Mouse (Mus musculus): ENCODE measurements around the gene Cep104. TPM values are rescaled to one million over a fixed set of nuclear protein-coding genes. Genes with fewer than 3 reads are reported as not detected.
A peak's percentile ranks its signal among the peaks of the same experiment; 100 is the strongest.

Gene Cep104
- polyA plus RNA-seq, 1 experiment from 2014 or later, result 16.5 TPM

DNA sequence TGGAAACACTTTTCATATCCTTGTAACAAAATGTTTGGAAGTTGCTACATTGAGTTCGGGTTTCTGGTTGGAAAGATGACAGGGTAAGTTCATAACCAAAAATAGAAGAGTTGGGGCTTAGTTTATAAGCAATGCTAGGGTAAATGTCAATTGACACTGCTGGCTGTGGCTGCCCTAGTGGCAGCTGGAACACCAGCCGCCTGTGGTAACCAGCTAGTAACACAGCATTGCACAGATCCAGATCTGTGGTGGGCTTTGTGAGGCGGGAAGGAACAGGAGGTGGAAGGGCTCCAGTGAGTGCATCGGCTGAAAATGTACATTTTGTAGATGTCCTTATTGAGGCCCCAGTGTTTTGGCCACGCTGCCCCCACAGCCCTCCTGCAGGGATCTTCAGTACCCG lies 774 bp downstream of the Cep104 start:
- H3K4me2 ChIP-seq (ENCODE audit: low read length), result peak overlapping the region; percentile 79
- no peak for ATAC-seq
- 38% methylated on average over 6 of the region's 6 CpGs for WGBS
- no peak overlapping the region for H3K27ac ChIP-seq (ENCODE audit: low read depth, low read length)
- H3K36me3 ChIP-seq (ENCODE audit: control insufficient read depth, insufficient read depth, low read length), result peaks cover 23% of the 10 kb centered on the region
- H3K4me3 ChIP-seq (ENCODE audit: low read length), result peak overlapping the region; percentile 96
- H3K4me1 ChIP-seq (ENCODE audit: control insufficient read depth, insufficient read depth, low read depth, low read length), result peaks cover 26% of the 10 kb centered on the region
- no peaks in the 10 kb centered on the region for H3K27me3 ChIP-seq (replicated peaks; ENCODE audit: control insufficient read depth, insufficient read depth, low read length)
- no peaks in the 10 kb centered on the region for H3K9me3 ChIP-seq (ENCODE audit: control insufficient read depth, low read length)
- peak overlapping the region; percentile 94 for H3K9ac ChIP-seq (ENCODE audit: low read depth, low read length)

GRCm38 (mm10) chr4:153979243-153979642 lies 4.2 kb downstream of the Cep104 start:
- 89% methylated on average over 10 of the region's 10 CpGs for WGBS
- no peak overlapping the region for H3K9ac ChIP-seq (ENCODE audit: low read depth, low read length)
- peaks cover 34% of the 10 kb centered on the region for H3K36me3 ChIP-seq (ENCODE audit: control insufficient read depth, insufficient read depth, low read length)
- no peak for ATAC-seq
- no peak overlapping the region for H3K27ac ChIP-seq (ENCODE audit: low read depth, low read length)
- H3K27me3 ChIP-seq (replicated peaks; ENCODE audit: control insufficient read depth, insufficient read depth, low read length), result no peaks in the 10 kb centered on the region
- no peak overlapping the region for H3K4me2 ChIP-seq (ENCODE audit: low read length)
- peaks cover 19% of the 10 kb centered on the region for H3K4me1 ChIP-seq (ENCODE audit: control insufficient read depth, insufficient read depth, low read depth, low read length)
- H3K9me3 ChIP-seq (ENCODE audit: control insufficient read depth, low read length), result no peaks in the 10 kb centered on the region
- no peak overlapping the region for H3K4me3 ChIP-seq (ENCODE audit: low read length)

DNA sequence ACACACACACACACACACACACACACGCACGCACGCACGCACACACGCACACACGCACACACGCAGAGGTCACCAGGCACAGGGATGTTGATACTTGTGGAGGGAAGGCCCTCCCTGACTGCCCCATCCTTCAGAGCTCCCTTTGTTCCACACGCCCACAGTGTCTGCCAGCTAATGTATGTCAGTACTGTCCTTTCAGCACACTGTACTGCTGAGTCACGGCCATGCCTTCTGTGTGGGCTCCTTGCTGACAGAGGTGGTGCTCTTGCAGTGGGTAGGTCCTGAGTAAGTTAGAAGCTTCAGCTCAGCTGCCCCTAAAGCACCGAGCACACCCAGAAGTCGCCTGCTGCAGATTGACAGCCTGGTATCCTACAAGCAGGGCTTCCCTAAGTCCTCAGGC lies 5.5 kb downstream of the Cep104 start:
- Histone ChIP-seq H3K4me3 (ENCODE audit: low read length) (no peak overlapping the region), H3K27me3 (replicated peaks; ENCODE audit: control insufficient read depth, insufficient read depth, low read length) (no peaks in the 10 kb centered on the region), H3K9me3 (ENCODE audit: control insufficient read depth, low read length) (no peaks in the 10 kb centered on the region), H3K4me1 (ENCODE audit: control insufficient read depth, insufficient read depth, low read depth, low read length) (peaks cover 19% of the 10 kb centered on the region), H3K4me2 (ENCODE audit: low read length) (no peak overlapping the region), H3K36me3 (ENCODE audit: control insufficient read depth, insufficient read depth, low read length) (peaks cover 46% of the 10 kb centered on the region), H3K9ac (ENCODE audit: low read depth, low read length) (no peak overlapping the region), H3K27ac (ENCODE audit: low read depth, low read length) (no peak overlapping the region)
- no peak for ATAC-seq
- 80% methylated on average over 11 of the region's 11 CpGs for WGBS

DNA sequence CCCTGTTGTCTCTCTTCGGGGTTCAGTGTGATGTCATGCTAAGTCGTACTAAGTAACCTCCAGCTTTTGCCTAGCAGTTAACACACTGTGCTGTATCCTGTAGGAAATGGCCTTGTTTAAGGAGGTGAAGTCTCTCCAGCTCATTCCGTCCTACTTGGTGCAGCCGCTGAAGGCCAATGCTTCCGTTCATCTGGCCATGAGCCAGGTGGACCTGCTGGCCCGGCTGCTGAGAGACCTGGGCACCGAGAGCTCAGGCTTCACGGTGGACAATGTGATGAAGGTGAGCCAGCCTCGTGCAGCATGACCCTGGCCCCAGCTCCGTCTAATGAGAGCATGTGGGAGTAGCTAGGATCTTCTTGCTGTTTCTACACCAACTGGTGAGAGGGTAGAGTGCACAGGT lies 17.7 kb downstream of the Cep104 start:
- Histone ChIP-seq H3K4me2 (ENCODE audit: low read length) (no peak overlapping the region), H3K4me1 (ENCODE audit: control insufficient read depth, insufficient read depth, low read depth, low read length) (no peaks in the 10 kb centered on the region), H3K36me3 (ENCODE audit: control insufficient read depth, insufficient read depth, low read length) (peaks cover 49% of the 10 kb centered on the region), H3K9ac (ENCODE audit: low read depth, low read length) (no peak overlapping the region), H3K27ac (ENCODE audit: low read depth, low read length) (no peak overlapping the region), H3K9me3 (ENCODE audit: control insufficient read depth, low read length) (no peaks in the 10 kb centered on the region), H3K27me3 (replicated peaks; ENCODE audit: control insufficient read depth, insufficient read depth, low read length) (no peaks in the 10 kb centered on the region), H3K4me3 (ENCODE audit: low read length) (no peak overlapping the region)
- WGBS, result 91% methylated on average over 10 of the region's 10 CpGs
- ATAC-seq, result no peak

GRCm38 (mm10) chr4:153993505-153993904 lies 18.5 kb downstream of the Cep104 start:
- Histone ChIP-seq H3K9me3 (ENCODE audit: control insufficient read depth, low read length) (no peaks in the 10 kb centered on the region), H3K9ac (ENCODE audit: low read depth, low read length) (no peak overlapping the region), H3K27me3 (replicated peaks; ENCODE audit: control insufficient read depth, insufficient read depth, low read length) (no peaks in the 10 kb centered on the region), H3K4me2 (ENCODE audit: low read length) (no peak overlapping the region), H3K4me1 (ENCODE audit: control insufficient read depth, insufficient read depth, low read depth, low read length) (no peaks in the 10 kb centered on the region), H3K4me3 (ENCODE audit: low read length) (no peak overlapping the region), H3K27ac (ENCODE audit: low read depth, low read length) (no peak overlapping the region), H3K36me3 (ENCODE audit: control insufficient read depth, insufficient read depth, low read length) (peaks cover 48% of the 10 kb centered on the region)
- WGBS, result 91% methylated on average over 8 of the region's 8 CpGs
- ATAC-seq, result no peak

DNA sequence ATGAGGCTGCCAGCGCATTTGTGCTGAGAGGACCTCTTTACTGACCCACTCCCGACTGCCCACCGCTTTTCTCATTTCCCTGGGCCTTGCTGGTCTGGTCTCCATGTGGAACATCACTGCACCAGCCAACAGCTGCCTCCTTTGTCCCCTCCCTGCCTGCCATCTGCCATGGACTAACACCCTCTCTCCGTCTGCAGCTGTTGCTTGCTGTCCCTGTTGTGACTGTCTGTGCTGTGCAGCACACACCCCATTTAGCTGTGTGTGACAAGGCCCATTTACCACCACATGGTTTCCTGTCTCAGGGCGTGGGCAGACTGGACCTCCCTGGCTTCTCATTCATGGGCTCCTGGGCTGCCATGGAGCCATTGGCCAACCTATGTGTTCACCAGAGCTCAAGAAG lies 30.5 kb downstream of the Cep104 start:
- Histone ChIP-seq H3K27ac (ENCODE audit: low read depth, low read length) (no peak overlapping the region), H3K9ac (ENCODE audit: low read depth, low read length) (no peak overlapping the region), H3K4me1 (ENCODE audit: control insufficient read depth, insufficient read depth, low read depth, low read length) (no peaks in the 10 kb centered on the region), H3K36me3 (ENCODE audit: control insufficient read depth, insufficient read depth, low read length) (peaks cover 25% of the 10 kb centered on the region), H3K4me2 (ENCODE audit: low read length) (no peak overlapping the region), H3K27me3 (replicated peaks; ENCODE audit: control insufficient read depth, insufficient read depth, low read length) (no peaks in the 10 kb centered on the region), H3K9me3 (ENCODE audit: control insufficient read depth, low read length) (no peaks in the 10 kb centered on the region), H3K4me3 (ENCODE audit: low read length) (no peak overlapping the region)
- 81% methylated on average over 5 of the region's 5 CpGs for WGBS
- 0 out of 2 replicates have a peak, but pooled peaks have one; percentile 24 for ATAC-seq

DNA sequence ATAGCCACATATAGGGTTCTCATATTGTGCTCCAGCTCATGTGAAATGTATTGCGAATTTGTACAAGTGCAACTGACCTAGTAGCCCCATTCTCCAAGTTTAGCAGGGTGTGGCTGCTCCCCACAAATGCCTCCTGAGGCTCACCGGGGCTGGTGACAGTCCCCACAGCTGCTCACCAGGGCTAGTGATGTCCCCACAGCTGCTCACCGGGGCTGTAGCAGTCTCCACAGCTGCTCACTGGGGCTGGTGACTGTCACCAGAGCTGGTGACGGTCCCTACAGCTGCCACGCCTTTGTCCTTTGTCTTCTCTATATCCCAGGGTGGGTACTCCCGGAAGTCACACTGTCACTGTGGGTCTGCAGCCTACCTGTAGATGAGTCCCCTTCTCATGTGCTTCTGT lies 31.3 kb downstream of the Cep104 start:
- Histone ChIP-seq H3K4me2 (ENCODE audit: low read length) (no peak overlapping the region), H3K36me3 (ENCODE audit: control insufficient read depth, insufficient read depth, low read length) (peaks cover 25% of the 10 kb centered on the region), H3K4me1 (ENCODE audit: control insufficient read depth, insufficient read depth, low read depth, low read length) (peaks cover 4% of the 10 kb centered on the region; the same call in 1 of the 2 replicates), H3K4me3 (ENCODE audit: low read length) (no peak overlapping the region), H3K27ac (ENCODE audit: low read depth, low read length) (no peak overlapping the region), H3K9me3 (ENCODE audit: control insufficient read depth, low read length) (no peaks in the 10 kb centered on the region), H3K27me3 (replicated peaks; ENCODE audit: control insufficient read depth, insufficient read depth, low read length) (no peaks in the 10 kb centered on the region), H3K9ac (ENCODE audit: low read depth, low read length) (no peak overlapping the region)
- 96% methylated on average over 6 of the region's 6 CpGs for WGBS
- no peak for ATAC-seq

DNA sequence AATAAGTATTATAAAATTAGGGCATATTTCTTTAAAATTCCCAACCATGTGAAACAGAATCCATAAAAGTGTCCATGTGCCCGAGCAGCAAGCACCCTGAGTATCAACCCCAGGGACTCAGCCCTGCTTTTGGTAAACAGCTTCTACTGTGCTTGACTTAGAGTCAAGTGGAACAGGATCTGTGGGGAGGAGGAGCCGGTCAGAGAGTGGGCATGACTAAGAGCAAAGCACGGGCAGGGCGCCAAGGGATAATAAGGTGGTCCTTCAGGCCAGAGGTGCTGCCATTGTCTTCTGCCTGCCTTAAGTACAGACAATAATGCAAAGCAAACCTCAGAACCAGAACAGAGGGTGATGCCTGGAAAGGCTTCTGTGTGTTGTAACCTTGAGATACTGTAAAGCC lies 32.8 kb downstream of the Cep104 start:
- no peak overlapping the region for H3K4me3 ChIP-seq (ENCODE audit: low read length)
- peaks cover 25% of the 10 kb centered on the region for H3K36me3 ChIP-seq (ENCODE audit: control insufficient read depth, insufficient read depth, low read length)
- peaks cover 7% of the 10 kb centered on the region for H3K4me1 ChIP-seq (ENCODE audit: control insufficient read depth, insufficient read depth, low read depth, low read length)
- H3K4me2 ChIP-seq (ENCODE audit: low read length), result no peak overlapping the region
- ATAC-seq, result no peak
- H3K27me3 ChIP-seq (replicated peaks; ENCODE audit: control insufficient read depth, insufficient read depth, low read length), result no peaks in the 10 kb centered on the region
- no peaks in the 10 kb centered on the region for H3K9me3 ChIP-seq (ENCODE audit: control insufficient read depth, low read length)
- WGBS, result 83% methylated on average over 4 of the region's 4 CpGs
- no peak overlapping the region for H3K27ac ChIP-seq (ENCODE audit: low read depth, low read length)
- H3K9ac ChIP-seq (ENCODE audit: low read depth, low read length), result no peak overlapping the region

DNA sequence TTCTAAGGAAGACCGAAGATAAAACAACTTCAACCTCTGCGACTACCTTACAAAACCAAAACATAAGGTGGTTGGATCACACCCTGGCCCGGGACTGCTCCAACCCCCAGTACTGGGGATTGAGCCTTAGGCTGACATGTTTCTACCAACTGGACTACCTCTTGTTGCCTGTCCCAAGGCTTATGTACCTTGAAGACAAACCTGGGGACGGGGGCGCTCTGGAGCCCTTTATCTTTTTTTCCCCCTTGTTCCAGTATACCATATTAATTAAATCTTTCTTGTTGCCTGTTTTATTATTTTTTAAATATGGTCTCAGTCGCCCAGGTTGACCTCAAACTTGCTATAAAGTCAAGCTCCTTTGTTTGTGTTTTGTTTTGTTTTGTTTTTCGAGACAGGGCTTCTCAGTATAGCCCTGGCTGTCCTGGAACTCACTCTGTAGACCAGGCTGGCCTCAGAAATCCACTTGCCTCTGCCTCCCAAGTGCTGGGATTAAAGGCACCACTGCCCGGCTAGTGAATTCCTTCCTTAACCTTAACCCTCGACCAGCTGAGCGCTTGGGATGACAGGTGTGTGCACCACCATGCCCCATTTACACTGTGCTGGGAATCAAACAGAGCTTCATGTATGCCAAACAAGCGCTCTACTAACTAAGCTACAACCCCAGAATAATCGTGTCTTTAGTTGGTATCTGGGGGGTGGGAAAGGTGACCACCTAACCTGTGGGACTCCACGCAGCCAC lies 36.1 kb downstream of the Cep104 start:
- no peaks in the 10 kb centered on the region for H3K9me3 ChIP-seq (ENCODE audit: control insufficient read depth, low read length)
- H3K4me2 ChIP-seq (ENCODE audit: low read length), result peak overlapping the region; percentile 96
- peaks cover 16% of the 10 kb centered on the region for H3K36me3 ChIP-seq (ENCODE audit: control insufficient read depth, insufficient read depth, low read length)
- peaks cover 20% of the 10 kb centered on the region for H3K4me1 ChIP-seq (ENCODE audit: control insufficient read depth, insufficient read depth, low read depth, low read length)
- H3K27me3 ChIP-seq (replicated peaks; ENCODE audit: control insufficient read depth, insufficient read depth, low read length), result no peaks in the 10 kb centered on the region
- 28% methylated on average over 13 of the region's 13 CpGs for WGBS
- peak; percentile 67; the same call in 1 of the 2 replicates for ATAC-seq
- H3K27ac ChIP-seq (ENCODE audit: low read depth, low read length), result peak overlapping the region; percentile 65; the same call in 1 of the 2 replicates
- H3K9ac ChIP-seq (ENCODE audit: low read depth, low read length), result peak overlapping the region; percentile 93
- peak overlapping the region; percentile 98 for H3K4me3 ChIP-seq (ENCODE audit: low read length)

All from hindbrain, embryonic 16.5 days (tissue).